Mouse (Mus musculus) layer of hippocampus, adult 18-20 months (tissue): Measurements from ENCODE around the gene Pigg. TPM values are rescaled to one million over a fixed set of nuclear protein-coding genes. Genes with fewer than 3 reads are reported as not detected.
A peak's percentile ranks its signal among the peaks of the same experiment; 100 is the strongest.

ENCODE experiments used
- DNase-seq, 2 experiments: peaks; one replicate each; pipeline ENCODE4 v3.0.0; 2022; ENCODE audit warnings: low spot score in 2 of 2
- total RNA-seq, 2 experiments: library from RNA; stranded (reverse); gene quantifications; 2 replicates each; pipeline ENCODE4 v1.2.3; 2021

The Pigg gene
- total RNA-seq, 2 experiments from 2014 or later = 11.3 to 12.2 TPM

GRCm38 (mm10) chr5:108354056-108354455 is 41.6 kb downstream of the Pigg start:
- DNase-seq = no peak

GRCm38 (mm10) chr5:108357862-108358261 is 45.5 kb downstream of the Pigg start:
- no peak for DNase-seq

- DNase-seq = no peak
Measured at GRCm38 (mm10) chr5:108359491-108359890, 47.1 kb downstream of the Pigg start.

DNA sequence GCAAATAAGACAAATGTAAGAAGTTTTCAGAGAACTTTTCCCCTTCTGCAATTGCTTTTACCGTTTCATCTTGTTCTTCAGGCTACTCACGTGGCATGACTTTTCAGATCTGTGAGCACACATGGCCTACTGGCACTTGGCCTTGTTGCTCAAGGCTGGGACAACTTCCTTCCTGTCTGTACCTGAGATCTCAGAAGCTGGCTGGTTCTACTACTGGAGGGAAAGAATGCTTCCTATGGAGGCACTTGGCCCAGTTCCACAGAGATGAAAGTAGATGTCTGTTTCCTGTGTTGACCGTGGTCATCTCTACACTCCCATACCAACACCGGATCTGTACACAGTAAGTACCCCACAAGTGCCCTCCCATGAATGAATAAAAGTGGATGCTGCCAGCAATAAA is 47.8 kb downstream of the Pigg start:
- no peak for DNase-seq

DNA sequence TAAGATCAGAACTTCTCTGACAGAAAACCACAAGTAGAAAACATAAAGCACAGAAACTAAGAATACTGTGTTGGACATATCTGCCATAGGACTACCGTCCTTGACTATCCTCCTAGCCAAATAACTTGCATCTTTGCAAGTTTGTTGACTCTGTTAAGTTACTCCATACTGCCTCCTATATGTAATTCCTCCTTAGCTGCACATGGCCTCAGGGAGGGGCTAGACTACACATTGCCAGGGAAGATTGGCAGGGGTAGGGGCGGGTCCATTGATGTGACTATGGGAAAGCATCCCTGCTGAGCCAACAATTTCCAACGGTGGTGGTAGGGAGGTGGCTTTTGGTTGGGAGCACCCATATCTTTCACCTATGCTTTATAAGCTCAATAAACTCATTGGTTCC is 49.9 kb downstream of the Pigg start:
- DNase-seq = no peak

- no peak for DNase-seq
Measured at GRCm38 (mm10) chr5:108366328-108366983, 54.0 kb downstream of the Pigg start.

GRCm38 (mm10) chr5:108366984-108367841 is 54.8 kb downstream of the Pigg start:
- peak in 1 of 2 experiments; percentile 61 for DNase-seq

- no peak for DNase-seq
Measured at GRCm38 (mm10) chr5:108367871-108368332, 55.5 kb downstream of the Pigg start, which contains the start of gene Gm42517. Gene Gm42517 (minus strand): TSS chr5:108367922.

GRCm38 (mm10) chr5:108368446-108368845 is 56.0 kb downstream of the Pigg start:
- no peak for DNase-seq

DNA sequence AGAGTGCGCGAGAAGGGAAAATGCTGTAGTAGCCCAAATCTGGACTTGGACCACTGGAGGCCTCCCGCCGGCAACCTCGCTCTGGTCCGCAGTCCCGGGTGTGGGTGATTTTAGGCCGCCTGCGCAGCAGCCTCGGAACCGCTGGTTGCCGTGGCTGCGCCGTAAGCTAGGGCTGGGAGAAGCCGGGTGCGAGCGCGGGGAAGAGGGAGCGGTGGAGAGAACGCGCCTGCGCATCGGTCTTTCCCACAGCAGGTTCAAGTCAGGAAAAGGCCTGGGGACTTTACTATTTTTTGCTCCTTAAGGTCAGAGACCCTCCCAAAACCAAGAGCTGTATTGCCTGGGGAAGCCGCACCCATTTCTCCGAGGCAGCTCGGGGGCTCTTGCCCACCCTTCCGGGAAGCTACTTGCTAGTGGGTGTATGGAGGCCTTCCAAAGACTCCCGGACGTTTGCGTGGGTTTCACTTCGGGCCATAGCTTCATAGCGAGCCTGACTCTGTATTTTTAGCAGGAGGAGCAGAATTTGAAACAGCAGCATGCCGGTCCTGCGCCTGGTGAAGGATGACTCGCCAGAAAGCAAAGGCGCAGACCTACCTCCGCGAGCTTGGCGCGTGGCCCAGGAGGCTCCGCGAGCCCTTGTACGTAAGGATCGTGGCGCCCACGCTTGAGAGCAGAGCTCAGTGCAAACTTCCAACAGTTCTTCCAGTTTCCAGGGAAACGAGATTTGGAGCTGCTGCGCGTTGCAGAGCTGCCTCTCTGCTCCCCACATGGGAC is 56.6 kb downstream of the Pigg start:
- peak; percentile 89 to 95 for DNase-seq

DNA sequence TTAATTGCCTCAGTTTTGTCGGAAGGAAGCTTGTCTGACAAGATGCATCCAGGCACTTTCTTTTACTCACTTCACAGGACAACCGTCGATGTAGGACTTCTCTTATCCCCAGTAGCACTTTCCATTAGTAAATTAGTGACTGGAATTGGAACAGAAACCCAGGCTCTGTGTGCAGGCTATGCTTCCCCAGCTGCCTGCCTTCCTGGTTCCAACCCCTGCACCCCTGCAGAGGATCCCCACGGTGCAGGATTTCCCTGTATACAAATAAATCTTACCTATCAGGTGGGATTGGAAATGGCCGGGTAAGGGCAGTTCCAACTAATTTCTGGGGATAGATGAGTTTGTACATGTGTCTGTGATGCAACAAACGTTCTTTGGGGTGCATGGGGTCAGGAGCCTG is 57.6 kb downstream of the Pigg start:
- DNase-seq = no peak

- DNase-seq = no peak
Measured at GRCm38 (mm10) chr5:108374079-108374478, 61.7 kb downstream of the Pigg start.

- no peak for DNase-seq
Measured at GRCm38 (mm10) chr5:108376059-108376458, 63.6 kb downstream of the Pigg start.

DNA sequence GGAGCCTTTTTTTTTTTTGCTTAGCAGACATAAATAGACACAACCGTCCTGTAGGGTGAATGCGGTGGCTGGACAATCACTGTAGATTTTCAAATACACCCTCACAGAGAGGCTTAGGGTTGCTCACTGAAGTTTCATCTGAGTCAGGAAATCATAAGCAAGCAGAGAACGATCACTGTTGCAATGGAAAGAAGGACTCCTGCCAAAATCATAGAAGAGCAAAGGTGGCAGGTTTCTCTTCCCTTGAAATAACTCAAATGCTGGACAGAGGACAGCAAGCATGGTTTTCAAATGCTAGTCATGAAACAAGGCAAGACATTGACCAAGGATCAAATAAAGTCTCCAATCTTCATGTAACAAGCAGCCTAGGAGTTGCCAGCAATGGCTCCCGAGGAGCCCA is 65.9 kb downstream of the Pigg start:
- no peak for DNase-seq

DNA sequence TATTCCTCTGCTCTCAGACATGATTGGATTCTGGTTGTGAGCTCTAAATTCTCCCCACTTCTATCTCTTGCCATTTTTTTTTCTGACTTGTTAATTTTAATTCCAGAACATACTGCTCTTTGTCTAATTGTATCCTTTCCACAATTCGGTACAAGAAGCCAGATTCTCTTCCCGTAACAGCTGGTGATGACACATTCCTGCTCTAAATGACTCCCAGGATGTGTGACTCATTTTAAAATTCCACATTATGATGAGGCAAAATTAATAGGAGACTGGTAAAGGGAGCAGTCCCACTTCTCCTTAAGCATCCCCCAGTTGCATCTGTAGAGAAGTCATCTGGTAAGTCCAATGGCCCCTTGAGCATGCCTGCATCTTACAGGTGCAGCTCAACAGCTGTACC is 73.2 kb downstream of the Pigg start:
- peak; percentile 68 to 86 for DNase-seq

GRCm38 (mm10) chr5:108386449-108386848 is 74.0 kb downstream of the Pigg start:
- DNase-seq = no peak

DNA sequence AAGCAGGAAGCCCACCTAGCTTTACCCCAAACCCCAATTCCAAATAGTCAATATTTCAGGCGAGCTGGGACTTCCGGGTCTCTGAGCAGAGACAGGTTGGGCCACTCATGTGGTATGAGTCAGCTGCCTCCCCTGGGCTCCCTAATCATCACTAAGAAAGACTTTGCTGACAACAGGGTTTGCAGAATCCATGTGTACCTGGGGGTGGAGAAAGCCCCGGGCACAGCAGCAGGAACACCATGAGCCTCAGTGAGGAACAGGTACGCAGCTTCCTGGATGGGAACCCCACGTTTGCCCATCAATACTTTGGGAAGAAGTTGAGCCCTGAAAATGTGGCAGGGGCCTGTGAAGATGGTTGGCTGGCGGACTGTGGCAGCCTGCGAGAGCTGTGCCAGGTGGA is 75.8 kb downstream of the Pigg start, which contains the start of gene Pde6b:
Pde6b (plus strand) TSS at position 191 of the 400 bp plus-strand sequence.
- no peak for DNase-seq

DNA sequence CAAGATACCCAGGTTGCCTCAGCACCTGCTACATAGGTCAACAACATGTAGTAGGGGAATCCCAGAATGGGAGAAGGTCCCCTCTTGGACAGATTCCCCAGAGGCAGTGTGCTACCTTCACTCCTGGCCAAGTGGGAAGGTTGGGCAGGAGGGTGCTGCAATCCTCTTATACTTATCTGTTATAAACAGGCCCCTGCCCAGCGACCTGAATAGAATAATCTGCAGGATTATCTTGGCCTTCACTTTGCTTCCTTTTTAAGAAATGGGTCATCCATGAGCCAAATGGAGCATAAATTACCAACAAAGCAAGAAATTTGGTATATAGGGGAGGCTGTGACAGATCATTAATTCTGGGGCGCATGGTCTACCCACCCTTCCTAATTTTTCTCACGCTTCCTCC is 77.3 kb downstream of the Pigg start:
- no peak for DNase-seq
